Mouse (Mus musculus) spleen, adult 2 months (tissue): ENCODE data around the gene Sim2. TPM values are rescaled to one million over a fixed set of nuclear protein-coding genes. Genes with fewer than 3 reads are reported as not detected.

Source experiments
- DNase-seq, 2 experiments: peaks; one replicate each; pipeline versions ENCODE4 v3.0.0 to v3.0.0-alpha.2; 2012 to 2021; ENCODE audit warnings: low spot score in 2 of 2, low read depth in 1 of 2
- H3K27ac ChIP-seq: fragments of 200-500 bp; 2 replicates; pipeline ENCODE4 v1.5.1; 2012; ENCODE audit warnings: low read length, inconsistent platforms; ENCODE audit not compliant: insufficient read depth
- H3K27me3 ChIP-seq: fragments of 200-500 bp; 2 replicates; pipeline ENCODE4 v1.6.1; 2012; ENCODE audit warnings: mild to moderate bottlenecking, moderate library complexity, low read length, inconsistent platforms; ENCODE audit not compliant: control insufficient read depth, insufficient read depth
- H3K36me3 ChIP-seq: fragments of 200-500 bp; 2 replicates; pipeline ENCODE4 v1.6.1; 2012; ENCODE audit warnings: mild to moderate bottlenecking, low read length, inconsistent platforms; ENCODE audit not compliant: control insufficient read depth, insufficient read depth
- H3K4me1 ChIP-seq: fragments of 200-500 bp; 2 replicates; pipeline ENCODE4 v1.6.1; 2011; ENCODE audit warnings: inconsistent platforms; ENCODE audit not compliant: control insufficient read depth, insufficient read depth, insufficient read length
- H3K4me3 ChIP-seq: fragments of 200-500 bp; 2 replicates; pipeline ENCODE4 v1.5.1; 2011; ENCODE audit warnings: mild to moderate bottlenecking, inconsistent platforms; ENCODE audit not compliant: insufficient read depth, insufficient read length; ENCODE audit errors: extremely low read depth
- CTCF ChIP-seq: fragments of 200-500 bp; IDR thresholded peaks from 2 replicates; pipeline ENCODE4 v1.5.1; 2011; ENCODE audit warnings: mild to moderate bottlenecking, inconsistent platforms; ENCODE audit not compliant: insufficient read depth, insufficient read length, insufficient replicate concordance; ENCODE audit errors: extremely low read depth
- POLR2A ChIP-seq: fragments of 200-500 bp; IDR thresholded peaks from 2 replicates; pipeline ENCODE4 v1.6.1; 2011; ENCODE audit warnings: low read depth, low read length, inconsistent platforms
- WGBS: fragments of 180-500 bp; shearing (Covaris S2); methylation state at CpG from one replicate; pipeline ENCODE4 v1.1.7; 2018; 5-methylcytosine and 5-hydroxymethylcytosine counted together
- polyA plus RNA-seq: library from polyadenylated mRNA; depleted of rRNA; stranded (reverse); fragments of >200 nt; gene quantifications from 2 replicates; pipeline ENCODE4 v1.2.3, GENCODE M21; 2012; rRNA removed

The Sim2 gene
- 0.02 TPM in 1 of 2 replicates, not detected in the other for polyA plus RNA-seq

DNA sequence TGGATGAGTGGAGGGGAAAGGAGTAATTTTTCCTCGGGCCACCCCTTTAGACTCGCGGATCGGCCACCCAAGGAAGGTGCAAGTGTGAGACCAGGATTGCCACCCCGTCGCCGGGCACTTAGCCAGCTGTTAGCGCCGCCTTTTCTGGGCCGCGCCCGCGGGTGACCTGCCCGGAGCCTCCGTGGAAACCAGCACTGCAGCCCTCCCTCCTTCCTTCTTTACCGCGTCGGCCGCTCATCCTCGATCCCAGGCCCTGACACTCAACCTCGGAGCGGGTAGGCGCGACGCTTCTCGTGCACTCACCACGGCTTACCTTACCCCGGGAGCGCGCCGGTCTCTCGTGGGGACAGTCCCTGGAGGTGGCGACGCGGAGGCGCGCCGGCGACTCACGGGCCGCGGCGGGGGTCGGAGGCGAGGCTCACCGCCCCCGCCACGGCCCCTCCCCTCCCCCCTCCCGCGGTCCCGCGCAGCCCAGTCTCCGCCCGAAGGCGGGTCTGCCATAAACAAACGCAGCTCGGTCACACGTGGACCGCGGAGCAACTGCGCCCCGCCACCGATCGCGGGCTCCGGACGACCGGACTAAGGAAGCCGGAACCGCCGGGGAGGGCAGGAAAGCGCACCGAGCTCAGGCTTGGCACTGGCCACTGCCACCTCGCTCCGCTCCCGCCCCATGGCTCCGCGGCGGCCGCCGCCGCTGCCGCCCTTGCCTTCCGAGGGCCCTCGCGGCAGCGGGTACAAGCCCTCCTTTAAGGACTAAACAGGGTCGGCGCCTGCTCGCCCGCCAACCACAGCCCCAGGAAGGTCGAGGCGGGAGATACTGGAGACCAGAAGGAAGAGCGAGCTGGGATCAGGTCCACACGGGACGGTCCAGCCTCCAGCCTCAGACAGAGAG lies at the start of gene Sim2:
TSS of gene Sim2 (plus strand) at position 221 of the 892 bp plus-strand sequence.
- Histone ChIP-seq H3K27ac (no peak within 1 kb of the TSS), H3K36me3 (no peaks in the 10 kb centered on the region), H3K4me3 (peak within 1 kb of the TSS; percentile 26; the same call in 1 of the 2 replicates), H3K27me3 (peaks cover 61% of the 10 kb centered on the region), H3K4me1 (peaks cover 19% of the 10 kb centered on the region)
- WGBS: 2% methylated on average over 81 of the region's 96 CpGs
- DNase-seq: no peak
- TF ChIP-seq CTCF (no peak), POLR2A (no peak)

DNA sequence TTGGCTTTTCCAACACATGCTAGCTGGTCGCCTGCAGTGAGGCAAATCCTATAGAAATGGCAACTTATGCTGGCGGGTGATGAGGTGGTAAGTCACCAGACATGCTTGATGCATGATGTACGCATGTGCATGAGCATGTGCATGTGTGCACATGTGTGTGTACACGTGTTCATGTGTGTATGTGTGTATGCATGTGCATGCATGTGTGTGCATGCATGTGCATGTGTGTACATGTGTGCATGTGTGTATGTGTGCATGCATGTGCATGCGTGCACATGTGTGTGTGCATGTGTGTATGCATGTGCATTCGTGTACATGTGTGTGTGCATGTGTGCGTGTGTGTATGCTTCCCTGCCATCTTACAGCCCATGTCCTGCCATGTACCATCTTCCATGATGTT lies 47.5 kb upstream of the Sim2 start:
- 87% methylated on average over 7 of the region's 7 CpGs for WGBS
- DNase-seq: no peak
- H3K4me1 ChIP-seq: no peaks in the 10 kb centered on the region
- TF ChIP-seq CTCF: no peak
- TF ChIP-seq POLR2A: no peak
- no peaks in the 10 kb centered on the region for H3K36me3 ChIP-seq
- no peaks in the 10 kb centered on the region for H3K27me3 ChIP-seq
- no peak overlapping the region for H3K27ac ChIP-seq
- H3K4me3 ChIP-seq: no peak overlapping the region

DNA sequence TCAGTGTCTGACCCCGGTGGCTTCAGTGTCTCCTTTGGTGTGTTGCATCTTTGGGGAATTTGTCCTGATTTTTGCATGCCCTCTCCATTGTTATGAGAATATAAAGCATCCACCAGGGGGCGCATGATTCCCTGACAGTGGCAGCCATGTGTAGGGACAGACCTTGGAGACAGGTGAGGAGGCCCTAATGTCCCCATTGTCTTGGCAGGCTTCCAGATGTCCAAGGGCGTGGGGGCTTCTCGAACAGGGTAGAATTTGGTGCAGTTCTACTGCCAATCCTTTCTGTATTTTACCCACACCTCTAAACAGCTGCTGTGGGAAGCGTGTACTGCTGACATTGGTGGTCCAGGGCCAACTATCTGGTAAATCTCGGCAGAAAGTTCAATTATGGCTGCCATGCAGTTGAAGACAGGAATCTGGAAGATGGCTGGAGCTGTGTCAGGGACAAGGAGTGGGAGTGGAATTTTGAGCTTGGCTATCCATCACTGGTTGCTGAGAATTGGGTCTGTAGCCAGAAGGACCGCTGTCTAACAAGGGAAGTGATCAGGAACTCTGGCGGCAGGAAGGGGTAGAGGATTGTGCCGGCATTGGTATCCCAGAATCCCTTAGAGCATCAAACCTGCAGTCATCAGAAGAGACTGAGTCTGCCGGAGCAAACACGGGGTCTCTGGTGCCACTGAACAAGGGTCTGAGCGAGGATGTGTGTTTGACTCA lies 46.3 kb upstream of the Sim2 start:
- peak; percentile 68; the same call in 1 of the 2 replicates for TF ChIP-seq CTCF
- TF ChIP-seq POLR2A: no peak
- Histone ChIP-seq H3K36me3 (no peaks in the 10 kb centered on the region), H3K27me3 (no peaks in the 10 kb centered on the region), H3K27ac (no peak overlapping the region), H3K4me1 (no peaks in the 10 kb centered on the region), H3K4me3 (no peak overlapping the region)
- WGBS: 59% methylated on average over 12 of the region's 12 CpGs
- peak; percentile 7 to 49 for DNase-seq

DNA sequence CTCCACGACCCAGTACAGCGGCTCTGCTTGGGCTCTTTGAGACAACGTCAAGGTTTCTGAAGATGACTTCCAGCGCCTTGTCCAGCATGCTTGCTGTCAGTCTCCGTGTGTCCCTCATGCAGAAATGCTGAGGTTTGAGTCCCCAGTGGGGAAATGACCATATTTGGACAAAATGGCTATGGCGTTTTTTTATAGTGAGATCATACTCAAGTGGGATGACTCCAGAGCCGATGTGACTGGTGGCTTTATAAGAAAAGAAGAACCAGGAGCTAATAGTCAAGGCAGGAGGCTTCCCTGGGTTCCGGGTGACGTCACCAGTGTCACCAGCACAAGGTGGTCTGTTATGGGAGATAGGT lies 45.8 kb upstream of the Sim2 start:
- TF ChIP-seq CTCF (no peak), POLR2A (no peak)
- H3K27me3 ChIP-seq: no peaks in the 10 kb centered on the region
- no peak overlapping the region for H3K4me3 ChIP-seq
- H3K27ac ChIP-seq: no peak overlapping the region
- no peaks in the 10 kb centered on the region for H3K36me3 ChIP-seq
- DNase-seq: no peak
- 85% methylated on average over 9 of the region's 9 CpGs for WGBS
- no peaks in the 10 kb centered on the region for H3K4me1 ChIP-seq

DNA sequence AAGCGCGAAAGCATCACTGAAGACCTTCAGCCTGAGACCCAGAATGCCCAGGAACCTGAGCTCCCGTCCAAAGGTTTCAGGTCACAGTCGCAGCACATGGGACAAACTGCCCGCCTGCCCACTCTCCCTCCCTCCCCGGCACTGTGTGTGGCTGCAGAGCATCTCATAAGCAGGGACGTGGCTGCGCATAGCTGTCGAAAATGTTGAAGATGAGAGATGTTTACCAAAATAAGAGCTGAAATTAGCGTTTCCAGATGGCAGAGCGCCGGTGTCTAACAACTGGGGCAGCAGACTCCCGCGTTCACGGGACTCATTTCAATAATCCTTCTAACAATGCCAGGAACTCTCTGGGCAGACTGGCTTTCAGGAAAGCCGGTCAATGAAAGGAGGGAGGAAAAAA lies 44.2 kb upstream of the Sim2 start:
- no peak for DNase-seq
- 52% methylated on average over 16 of the region's 16 CpGs for WGBS
- no peak for TF ChIP-seq CTCF
- TF ChIP-seq POLR2A: no peak

DNA sequence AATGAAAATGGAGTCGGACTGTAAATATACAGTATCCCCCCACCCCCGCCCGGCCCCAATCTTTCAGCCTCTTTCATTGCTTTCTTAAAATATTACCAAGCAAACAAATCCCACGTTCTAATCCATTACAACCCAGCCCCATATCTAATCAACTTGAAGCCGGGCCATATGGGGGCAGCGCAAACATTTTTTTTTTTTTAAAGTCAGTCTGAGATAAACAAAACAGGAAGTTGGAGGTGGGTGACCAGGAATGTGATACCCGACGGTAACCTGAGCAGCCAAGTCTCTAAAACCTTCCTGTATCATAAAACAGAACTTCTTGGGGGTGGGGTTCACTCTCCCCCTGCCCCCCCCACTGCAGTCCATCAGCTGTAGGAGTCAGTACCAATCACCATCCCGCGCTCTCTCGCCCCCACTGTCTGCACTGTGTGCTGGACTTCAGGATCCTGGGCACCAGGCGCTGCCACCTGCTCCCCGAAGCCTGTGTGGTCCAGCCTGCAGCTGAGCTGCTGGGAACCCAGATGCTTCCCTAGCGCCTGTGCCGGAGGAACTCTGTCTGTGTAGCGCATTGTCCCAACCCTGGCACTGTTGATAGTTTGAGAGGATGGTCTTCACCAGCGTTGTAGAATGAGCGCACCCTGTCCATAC lies 43.5 kb upstream of the Sim2 start:
- no peaks in the 10 kb centered on the region for H3K27me3 ChIP-seq
- H3K36me3 ChIP-seq: no peaks in the 10 kb centered on the region
- no peak overlapping the region for H3K4me3 ChIP-seq
- no peak overlapping the region for H3K27ac ChIP-seq
- no peak for DNase-seq
- H3K4me1 ChIP-seq: no peaks in the 10 kb centered on the region
- TF ChIP-seq CTCF: no peak
- no peak for TF ChIP-seq POLR2A
- 54% methylated on average over 18 of the region's 18 CpGs for WGBS

More for the DNA sequence above, 44.2 kb upstream of the Sim2 start:
- Histone ChIP-seq H3K4me1 (no peaks in the 10 kb centered on the region), H3K36me3 (no peaks in the 10 kb centered on the region), H3K27me3 (no peaks in the 10 kb centered on the region), H3K27ac (no peak overlapping the region), H3K4me3 (no peak overlapping the region)
